Mouse (Mus musculus): ENCODE measurements around the gene Dap3. TPM values are rescaled to one million over a fixed set of nuclear protein-coding genes. Genes with fewer than 3 reads are reported as not detected.
"Not testable (repeated sequence)": the region's sequence is repeated elsewhere in the genome, so short reads cannot be mapped to it uniquely, and the experiment has no call there.

The Dap3 gene
- polyA plus RNA-seq, 1 experiment from 2014 or later = 156 TPM

DNA sequence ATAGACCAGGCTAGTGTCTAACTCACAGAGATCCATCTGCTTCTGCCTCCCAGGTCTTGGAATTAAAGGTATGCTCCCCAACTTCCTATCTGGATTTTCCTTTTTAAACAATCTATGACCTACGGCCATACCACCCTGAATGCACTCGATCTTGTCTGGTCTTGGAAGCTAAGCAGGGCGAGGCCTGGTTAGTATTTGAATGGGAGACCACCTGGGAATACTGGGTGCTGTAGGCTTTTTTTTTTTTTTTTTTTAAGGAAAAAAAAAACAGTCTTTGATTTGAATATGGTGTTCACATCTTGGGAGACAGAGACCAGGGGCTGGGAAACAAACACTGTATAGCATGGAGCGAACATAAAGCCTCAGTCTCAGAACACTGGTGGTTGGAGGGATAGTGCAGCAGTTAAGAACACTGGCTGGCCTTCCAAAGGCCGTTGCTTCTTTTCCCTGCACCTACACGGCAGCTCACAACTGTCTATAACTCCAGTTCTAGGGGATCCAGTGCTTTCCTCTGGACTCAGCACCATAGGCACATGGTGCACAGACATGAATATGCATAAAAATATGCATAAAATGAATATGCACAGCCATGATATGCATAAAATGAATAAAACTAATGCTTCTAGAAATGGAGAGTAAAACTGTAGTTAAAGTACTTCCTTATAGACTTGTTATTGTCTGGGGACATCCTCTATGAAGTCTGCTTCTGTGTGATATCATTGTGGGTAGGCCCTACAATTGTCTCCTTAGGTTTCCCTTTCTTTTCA lies 44.4 kb downstream of the Dap3 start:
- WGBS = 88% methylated on average over 6 of the region's 6 CpGs
- no peaks in the 10 kb centered on the region for H3K27me3 ChIP-seq
- peaks cover 92% of the 10 kb centered on the region for H3K36me3 ChIP-seq
- no peak overlapping the region for H3K4me3 ChIP-seq
- H3K4me2 ChIP-seq (replicated peaks) = no peak overlapping the region
- no peak overlapping the region for H3K27ac ChIP-seq
- H3K4me1 ChIP-seq = peaks cover 2% of the 10 kb centered on the region; the same call in 1 of the 2 replicates
- H3K9me3 ChIP-seq = no peaks in the 10 kb centered on the region
- ATAC-seq (ENCODE audit: insufficient number of reproducible peaks, insufficient read depth, low FRiP score, low TSS enrichment) = no peak
- H3K9ac ChIP-seq = no peak overlapping the region

- H3K4me2 ChIP-seq (replicated peaks) = no peak overlapping the region
- no peak for ATAC-seq (ENCODE audit: insufficient number of reproducible peaks, insufficient read depth, low FRiP score, low TSS enrichment)
- no peaks in the 10 kb centered on the region for H3K9me3 ChIP-seq
- H3K27ac ChIP-seq = no peak overlapping the region
- WGBS = 90% methylated on average over 2 of the region's 2 CpGs
- H3K4me3 ChIP-seq = no peak overlapping the region
- peaks cover 89% of the 10 kb centered on the region for H3K36me3 ChIP-seq
- peaks cover 2% of the 10 kb centered on the region; the same call in 1 of the 2 replicates for H3K4me1 ChIP-seq
- H3K27me3 ChIP-seq = no peaks in the 10 kb centered on the region
- H3K9ac ChIP-seq = no peak overlapping the region
These were observed 45.2 kb downstream of the Dap3 start for GRCm38 (mm10) chr3:88905741-88906140.

- Histone ChIP-seq H3K9me3 (no peaks in the 10 kb centered on the region), H3K27me3 (no peaks in the 10 kb centered on the region), H3K4me3 (no peak overlapping the region), H3K4me1 (peaks cover 2% of the 10 kb centered on the region; the same call in 1 of the 2 replicates), H3K4me2 (replicated peaks) (no peak overlapping the region), H3K27ac (no peak overlapping the region), H3K9ac (no peak overlapping the region), H3K36me3 (peaks cover 87% of the 10 kb centered on the region)
- ATAC-seq (ENCODE audit: insufficient number of reproducible peaks, insufficient read depth, low FRiP score, low TSS enrichment) = no peak
- 86% methylated on average over 6 of the region's 6 CpGs for WGBS
These were observed 45.8 kb downstream of the Dap3 start for GRCm38 (mm10) chr3:88905209-88905608.

- WGBS = 86% methylated on average over 3 of the region's 3 CpGs
- peaks cover 2% of the 10 kb centered on the region; the same call in 1 of the 2 replicates for H3K4me1 ChIP-seq
- no peaks in the 10 kb centered on the region for H3K9me3 ChIP-seq
- H3K27ac ChIP-seq = no peak overlapping the region
- H3K36me3 ChIP-seq = peaks cover 83% of the 10 kb centered on the region
- H3K4me2 ChIP-seq (replicated peaks) = no peak overlapping the region
- ATAC-seq (ENCODE audit: insufficient number of reproducible peaks, insufficient read depth, low FRiP score, low TSS enrichment) = no peak
- H3K27me3 ChIP-seq = no peaks in the 10 kb centered on the region
- no peak overlapping the region for H3K4me3 ChIP-seq
- H3K9ac ChIP-seq = no peak overlapping the region
These were observed 46.2 kb downstream of the Dap3 start for GRCm38 (mm10) chr3:88904803-88905202.

GRCm38 (mm10) chr3:88893011-88893410 lies 58.0 kb downstream of the Dap3 start:
- H3K9me3 ChIP-seq; H3K27ac ChIP-seq; H3K27me3 ChIP-seq; H3K4me1 ChIP-seq; H3K9ac ChIP-seq; H3K4me3 ChIP-seq; ATAC-seq (ENCODE audit: insufficient number of reproducible peaks, insufficient read depth, low FRiP score, low TSS enrichment); H3K4me2 ChIP-seq (replicated peaks): not testable (repeated sequence)
- WGBS = 93% methylated on average over 7 of the region's 7 CpGs
- H3K36me3 ChIP-seq = peaks cover 25% of the 10 kb centered on the region

DNA sequence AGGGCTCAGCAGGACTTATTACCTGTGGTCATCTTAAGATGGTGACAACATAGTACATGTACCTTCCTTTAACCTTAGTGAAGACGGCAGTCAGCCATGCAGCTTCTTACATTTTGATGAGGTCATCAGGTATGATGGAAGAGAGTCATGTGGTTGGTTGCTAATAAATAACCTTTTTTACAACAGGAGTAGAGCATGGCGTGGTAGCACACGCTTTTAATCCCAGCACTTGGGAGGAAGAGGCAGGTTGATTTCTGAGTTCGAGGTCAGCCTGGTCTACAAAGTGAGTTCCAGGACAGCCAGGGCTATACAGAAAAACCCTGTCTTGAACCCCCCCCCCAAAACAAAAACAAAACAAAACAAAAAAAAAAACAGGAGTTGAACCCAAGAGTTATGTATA lies 68.4 kb downstream of the Dap3 start:
- 96% methylated on average over 4 of the region's 4 CpGs for WGBS
- H3K36me3 ChIP-seq; H3K9ac ChIP-seq; ATAC-seq (ENCODE audit: insufficient number of reproducible peaks, insufficient read depth, low FRiP score, low TSS enrichment); H3K4me2 ChIP-seq (replicated peaks); H3K9me3 ChIP-seq; H3K27me3 ChIP-seq; H3K4me3 ChIP-seq; H3K4me1 ChIP-seq; H3K27ac ChIP-seq: not testable (repeated sequence)

Other genes starting within 250 kb of the Dap3 start
- gene Rit1, start 234.3 kb downstream of the Dap3 start, polyA plus RNA-seq (2016; fragmentation: Nextera tagmentation; extraction: Ambion mirVana) = 46.2 and 51.6 TPM in 2 replicates
- 41.4 and 48.5 TPM in 2 replicates for gene Syt11, start 176.0 kb downstream of the Dap3 start, polyA plus RNA-seq (2016; fragmentation: Nextera tagmentation; extraction: Ambion mirVana)
- gene Gon4l, start 116.0 kb downstream of the Dap3 start, polyA plus RNA-seq (2016; fragmentation: Nextera tagmentation; extraction: Ambion mirVana) = 16.4 and 18.2 TPM in 2 replicates
- gene Msto1, start 37.2 kb downstream of the Dap3 start, polyA plus RNA-seq (2016; fragmentation: Nextera tagmentation; extraction: Ambion mirVana) = 48.4 TPM in 2 replicates
- 25.5 TPM in 2 replicates for gene Ash1l, start 559 bp downstream of the Dap3 start, polyA plus RNA-seq (2016; fragmentation: Nextera tagmentation; extraction: Ambion mirVana)
- 26.5 and 33.7 TPM in 2 replicates for gene Rusc1, start 142.1 kb upstream of the Dap3 start, polyA plus RNA-seq (2016; fragmentation: Nextera tagmentation; extraction: Ambion mirVana)
- not detected in 2 replicates for gene Gm43738, start 149.9 kb upstream of the Dap3 start, polyA plus RNA-seq (2016; fragmentation: Nextera tagmentation; extraction: Ambion mirVana)
- gene Fdps, start 150.8 kb upstream of the Dap3 start, polyA plus RNA-seq (2016; fragmentation: Nextera tagmentation; extraction: Ambion mirVana) = 258 and 265 TPM in 2 replicates
- gene Pklr, start 185.0 kb upstream of the Dap3 start, polyA plus RNA-seq (2016; fragmentation: Nextera tagmentation; extraction: Ambion mirVana) = 0.27 and 1.0 TPM in 2 replicates
- 3.9 and 4.4 TPM in 2 replicates for gene Hcn3, start 209.0 kb upstream of the Dap3 start, polyA plus RNA-seq (2016; fragmentation: Nextera tagmentation; extraction: Ambion mirVana)
- 51.3 and 52.6 TPM in 2 replicates for gene Clk2, start 213.6 kb upstream of the Dap3 start, polyA plus RNA-seq (2016; fragmentation: Nextera tagmentation; extraction: Ambion mirVana)
- gene Scamp3, start 226.3 kb upstream of the Dap3 start, polyA plus RNA-seq (2016; fragmentation: Nextera tagmentation; extraction: Ambion mirVana) = 108 and 109 TPM in 2 replicates
- 30.9 and 37.2 TPM in 2 replicates for gene Fam189b, start 232.0 kb upstream of the Dap3 start, polyA plus RNA-seq (2016; fragmentation: Nextera tagmentation; extraction: Ambion mirVana)